10 mouse cellular contexts compared by ENCODE assay signal in genomic region chr2:148521966-148522575, GRCm38 (mm10).
DNase-seq lines count a peak whose midpoint lies in the region; ATAC-seq lines count a peak whose summit lies in the region.
"Had no signal": no experiment of that assay in that cellular context is flagged by ENCODE, and none has a peak within 500 bp of the region (broad histone marks: within the 10 kb centered on the region; RNA-seq: fewer than 3 reads in every experiment).

No protein-coding gene starts in this region.

- 0 out of 2 replicates have a peak, but pooled peaks have one; percentile 18 for ATAC-seq in liver, embryonic 13.5 days (ENCODE audit: low read depth)
- ATAC-seq in monocyte, adult 5-6 weeks (replicated peaks; ENCODE audit: insufficient number of reproducible peaks, low FRiP score, low TSS enrichment, poor library complexity, severe bottlenecking) = peak; percentile 81
- ATAC-seq in hindbrain, embryonic 12.5 days (ENCODE audit: low FRiP score) = no peak

- peak; percentile 15 for DNase-seq in layer of hippocampus, adult 9-11 months
- no peak for DNase-seq in layer of hippocampus, postnatal 25 days (ENCODE audit: extremely low spot score in 1 of 2, low spot score in 1 of 2)
- peak; percentile 4 for DNase-seq in c-Kit-positive CD71-positive TER-119-positive erythroid progenitor cells, embryonic 14.5 days (ENCODE audit: low spot score)
- DNase-seq in liver, embryonic 13.5 days = no peak
- no peak for DNase-seq in spleen, adult 12 weeks (ENCODE audit: low spot score)
- DNase-seq in right cerebral cortex, postnatal 25 days = no peak
- DNase-seq: right cerebral cortex, adult 18-20 months; thymus, adult 18-20 months had no signal

- no peak overlapping the region for H3K4me2 ChIP-seq in liver, embryonic 13.5 days
- no peak overlapping the region for H3K4me2 ChIP-seq in hindbrain, embryonic 12.5 days (replicated peaks)

- H3K9me3 ChIP-seq in liver, embryonic 13.5 days (replicated peaks) = no peaks in the 10 kb centered on the region
- no peaks in the 10 kb centered on the region for H3K9me3 ChIP-seq in hindbrain, embryonic 12.5 days (replicated peaks)

- no peak overlapping the region for H3K27ac ChIP-seq in liver, embryonic 13.5 days
- no peak overlapping the region for H3K27ac ChIP-seq in hindbrain, embryonic 12.5 days

- H3K4me3 ChIP-seq in liver, embryonic 13.5 days (replicated peaks) = no peak overlapping the region
- no peak overlapping the region for H3K4me3 ChIP-seq in hindbrain, embryonic 12.5 days

- no peaks in the 10 kb centered on the region for H3K36me3 ChIP-seq in liver, embryonic 13.5 days
- no peaks in the 10 kb centered on the region for H3K36me3 ChIP-seq in hindbrain, embryonic 12.5 days

- H3K4me1 ChIP-seq in liver, embryonic 13.5 days (replicated peaks) = no peaks in the 10 kb centered on the region; the same call in 1 of the 2 replicates
- H3K4me1 ChIP-seq in hindbrain, embryonic 12.5 days = no peaks in the 10 kb centered on the region

- no peak overlapping the region for H3K9ac ChIP-seq in liver, embryonic 13.5 days
- H3K9ac ChIP-seq in hindbrain, embryonic 12.5 days = no peak overlapping the region

- no peaks in the 10 kb centered on the region for H3K27me3 ChIP-seq in liver, embryonic 13.5 days
- H3K27me3 ChIP-seq in hindbrain, embryonic 12.5 days = no peaks in the 10 kb centered on the region

- WGBS in liver, embryonic 13.5 days (ENCODE audit: insufficient replicate concordance) = 15% methylated on average over 5 of the region's 5 CpGs
- WGBS in hindbrain, embryonic 12.5 days = 65% methylated on average over 5 of the region's 5 CpGs

Comparison
In these comparisons a context has a peak if more than half of its experiments do, and no peak if none do; other contexts are left out.
1. DNase-seq: peak in layer of hippocampus, adult 9-11 months (single experiment) and c-Kit-positive CD71-positive TER-119-positive erythroid progenitor cells, embryonic 14.5 days (single experiment); none in layer of hippocampus, postnatal 25 days (0 of 2), liver, embryonic 13.5 days (single experiment), spleen, adult 12 weeks (single experiment) and right cerebral cortex, postnatal 25 days (single experiment).